Mouse (Mus musculus) intestine, postnatal 0 days (tissue): ENCODE measurements around the gene Klkb1. TPM values are rescaled to one million over a fixed set of nuclear protein-coding genes. Genes with fewer than 3 reads are reported as not detected.

Experiments
- ATAC-seq: fragments of 200-750 bp; cut with Nextera tagmentation; 2 replicates; pipeline ENCODE4 v1.8.0; 2017; ENCODE audit warnings: mild to moderate bottlenecking, moderate TSS enrichment, moderate library complexity
- H3K27ac ChIP-seq: fragments of 300-500 bp; sonication (generic); 2 replicates; pipeline ENCODE4 v1.5.1; 2014; ENCODE audit warnings: mild to moderate bottlenecking, low read depth, low read length, moderate library complexity
- H3K27me3 ChIP-seq: fragments of 300-500 bp; sonication (generic); replicated peaks from 2 replicates; pipeline ENCODE4 v1.6.1; 2014; ENCODE audit warnings: low read length, mixed read lengths; ENCODE audit not compliant: control insufficient read depth, insufficient read depth
- H3K36me3 ChIP-seq: fragments of 300-500 bp; sonication (generic); 2 replicates; pipeline ENCODE4 v1.6.1; 2014; ENCODE audit warnings: mild to moderate bottlenecking, moderate library complexity; ENCODE audit not compliant: control insufficient read depth, insufficient read depth
- H3K4me1 ChIP-seq: fragments of 300-500 bp; sonication (generic); replicated peaks from 2 replicates; pipeline ENCODE4 v1.6.1; 2014; ENCODE audit warnings: antibody characterized with exemption, low read length, mixed read lengths; ENCODE audit not compliant: control insufficient read depth, insufficient read depth
- H3K4me2 ChIP-seq: fragments of 300-500 bp; sonication (generic); replicated peaks from 2 replicates; pipeline ENCODE4 v1.6.1; 2014; ENCODE audit warnings: low read depth, mild to moderate bottlenecking, moderate library complexity
- H3K4me3 ChIP-seq: fragments of 300-500 bp; sonication (generic); 2 replicates; pipeline ENCODE4 v1.5.1; 2014; ENCODE audit warnings: low read depth, low read length
- H3K9ac ChIP-seq: fragments of 300-500 bp; sonication (generic); 2 replicates; pipeline ENCODE4 v1.6.1; 2014; ENCODE audit warnings: mild to moderate bottlenecking, low read depth, low read length
- H3K9me3 ChIP-seq: fragments of 300-500 bp; sonication (generic); 2 replicates; pipeline ENCODE4 v1.6.1; 2016; ENCODE audit warnings: mixed run types; ENCODE audit not compliant: control insufficient read depth
- CTCF ChIP-seq: sonication (generic); IDR thresholded peaks from 2 replicates; pipeline ENCODE4 v1.5.1; 2016; ENCODE audit warnings: low read depth, mild to moderate bottlenecking, control low read depth, antibody characterized with exemption, moderate library complexity
- WGBS: fragments of 180-500 bp; shearing (Covaris S2); extraction: QIAGEN DNeasy Blood & Tissue Kit; methylation state at CpG from one replicate; pipeline ENCODE4 v1.1.7; 2014; 5-methylcytosine and 5-hydroxymethylcytosine counted together
- polyA plus RNA-seq: library from polyadenylated mRNA; unstranded; fragments of >200 nt; fragmentation: Nextera tagmentation; extraction: Ambion mirVana; gene quantifications from 2 replicates; pipeline ENCODE4 v1.2.1, GENCODE M21; 2015

Gene Klkb1
- polyA plus RNA-seq, 1 experiment from 2014 or later: not detected

- H3K9me3 ChIP-seq: no peaks in the 10 kb centered on the region
- no peak overlapping the region for H3K9ac ChIP-seq
- WGBS: 58% methylated on average over 3 of the region's 3 CpGs
- no peak for TF ChIP-seq CTCF
- H3K27me3 ChIP-seq: no peaks in the 10 kb centered on the region
- no peak overlapping the region for H3K4me3 ChIP-seq
- ATAC-seq: no peak
- no peak overlapping the region for H3K27ac ChIP-seq
- H3K4me2 ChIP-seq: no peak overlapping the region
- H3K36me3 ChIP-seq: no peaks in the 10 kb centered on the region
- no peaks in the 10 kb centered on the region for H3K4me1 ChIP-seq
These were observed 17.2 kb downstream of the Klkb1 start for GRCm38 (mm10) chr8:45277453-45277852.

DNA sequence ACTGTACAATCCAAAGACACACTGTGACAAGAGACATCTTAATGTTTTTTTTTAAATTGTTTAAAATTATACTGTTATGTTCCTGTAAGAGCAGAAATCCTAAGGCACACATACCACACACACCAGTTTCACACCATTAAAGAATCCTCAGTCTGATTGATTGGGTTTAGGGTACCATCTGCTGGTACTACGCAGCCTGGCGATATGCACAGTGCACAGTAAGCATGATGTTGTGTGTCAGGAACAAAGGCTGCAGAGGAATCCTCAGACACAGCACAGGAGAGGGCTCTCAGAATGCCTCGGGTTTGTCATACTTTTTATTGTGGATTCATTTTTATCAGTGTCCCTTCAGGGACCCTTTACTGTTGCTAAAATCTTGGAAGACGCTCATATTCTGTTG, 20.3 kb downstream of the Klkb1 start:
- Histone ChIP-seq H3K4me2 (no peak overlapping the region), H3K9me3 (no peaks in the 10 kb centered on the region), H3K27me3 (no peaks in the 10 kb centered on the region), H3K4me3 (no peak overlapping the region), H3K27ac (no peak overlapping the region), H3K36me3 (no peaks in the 10 kb centered on the region), H3K9ac (no peak overlapping the region), H3K4me1 (no peaks in the 10 kb centered on the region)
- TF ChIP-seq CTCF: no peak
- WGBS: 64% methylated on average over 4 of the region's 4 CpGs
- ATAC-seq: no peak

DNA sequence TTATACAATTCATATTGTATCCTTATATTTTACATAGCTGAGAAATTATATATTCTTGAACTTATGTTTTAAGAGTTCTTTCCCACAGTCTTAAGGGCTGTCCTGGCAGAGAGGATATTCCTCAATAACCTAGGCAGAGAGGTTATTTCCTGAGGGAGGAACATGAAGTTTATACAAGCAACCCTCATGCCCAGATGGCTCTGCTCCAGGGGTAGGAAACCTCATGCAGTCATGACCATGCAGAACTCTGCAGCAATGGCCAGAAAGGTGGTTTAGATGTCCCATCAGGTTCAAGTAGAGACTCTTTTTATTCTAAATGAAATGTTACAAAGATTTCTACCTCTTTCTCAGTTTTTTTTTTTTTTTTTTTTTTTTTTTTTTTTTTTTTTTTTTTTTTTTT, 25.6 kb downstream of the Klkb1 start:
- H3K4me1 ChIP-seq: no peaks in the 10 kb centered on the region
- TF ChIP-seq CTCF: no peak
- no peaks in the 10 kb centered on the region for H3K9me3 ChIP-seq

GRCm38 (mm10) chr8:45268485-45268884, 26.2 kb downstream of the Klkb1 start:
- ATAC-seq: no peak
- H3K9me3 ChIP-seq: no peaks in the 10 kb centered on the region
- H3K4me1 ChIP-seq: no peaks in the 10 kb centered on the region
- H3K36me3 ChIP-seq: no peaks in the 10 kb centered on the region
- H3K27me3 ChIP-seq: no peaks in the 10 kb centered on the region
- no peak overlapping the region for H3K4me2 ChIP-seq
- H3K9ac ChIP-seq: no peak overlapping the region
- TF ChIP-seq CTCF: no peak
- H3K4me3 ChIP-seq: no peak overlapping the region
- H3K27ac ChIP-seq: no peak overlapping the region

More for the DNA sequence above, 25.6 kb downstream of the Klkb1 start:
- H3K4me2 ChIP-seq: no peak overlapping the region
- H3K9ac ChIP-seq: no peak overlapping the region
- no peak overlapping the region for H3K4me3 ChIP-seq
- no peak overlapping the region for H3K27ac ChIP-seq
- H3K36me3 ChIP-seq: no peaks in the 10 kb centered on the region
- no peaks in the 10 kb centered on the region for H3K27me3 ChIP-seq
- no peak for ATAC-seq

- H3K4me2 ChIP-seq: no peak overlapping the region
- WGBS: 60% methylated on average over 4 of the region's 4 CpGs
- TF ChIP-seq CTCF: no peak
- H3K27ac ChIP-seq: no peak overlapping the region
- H3K9ac ChIP-seq: no peak overlapping the region
- no peaks in the 10 kb centered on the region for H3K36me3 ChIP-seq
- ATAC-seq: no peak
- H3K9me3 ChIP-seq: no peaks in the 10 kb centered on the region
- H3K27me3 ChIP-seq: no peaks in the 10 kb centered on the region
- no peaks in the 10 kb centered on the region for H3K4me1 ChIP-seq
- no peak overlapping the region for H3K4me3 ChIP-seq
These were observed 26.9 kb downstream of the Klkb1 start for GRCm38 (mm10) chr8:45267611-45268391.

GRCm38 (mm10) chr8:45266993-45267392, 27.7 kb downstream of the Klkb1 start:
- TF ChIP-seq CTCF: no peak
- no peaks in the 10 kb centered on the region for H3K4me1 ChIP-seq
- no peaks in the 10 kb centered on the region for H3K27me3 ChIP-seq
- H3K27ac ChIP-seq: no peak overlapping the region
- H3K4me2 ChIP-seq: no peak overlapping the region
- H3K36me3 ChIP-seq: no peaks in the 10 kb centered on the region
- 46% methylated on average over 8 of the region's 8 CpGs for WGBS
- ATAC-seq: no peak
- no peak overlapping the region for H3K4me3 ChIP-seq
- H3K9me3 ChIP-seq: no peaks in the 10 kb centered on the region
- H3K9ac ChIP-seq: no peak overlapping the region
